Mouse (Mus musculus) heart, adult 2 months (tissue): ENCODE results near the gene Ninj2.

Experiments
- CTCF ChIP-seq: fragments of 200-600 bp; IDR thresholded peaks from 2 replicates; pipeline ENCODE4 v1.8.1; 2022; ENCODE audit warnings: antibody characterized with exemption, mild to moderate bottlenecking, moderate library complexity
- POLR2A ChIP-seq: fragments of 200-500 bp; IDR thresholded peaks from 2 replicates; pipeline ENCODE4 v1.6.1; 2011; ENCODE audit warnings: mild to moderate bottlenecking, low read depth, low read length, control low read depth; ENCODE audit not compliant: insufficient read depth

- TF ChIP-seq POLR2A (no peak), CTCF (no peak)
Observed at GRCm38 (mm10) chr6:120194963-120195362, 101.8 kb downstream of the Ninj2 start.
